Mouse (Mus musculus) kidney, postnatal 0 days (tissue): Measurements from ENCODE around the gene Zfp326. TPM values are rescaled to one million over a fixed set of nuclear protein-coding genes. Genes with fewer than 3 reads are reported as not detected.

ENCODE experiments used
- ATAC-seq: fragments of 200-750 bp; cut with Nextera tagmentation; replicated peaks from 2 replicates; pipeline ENCODE4 v1.8.0; 2017; ENCODE audit warnings: low read depth, moderate number of reproducible peaks, moderate TSS enrichment, moderate library complexity; ENCODE audit not compliant: low FRiP score
- DNase-seq: peaks from one replicate; pipeline ENCODE4 v3.0.0-alpha.2; 2016; ENCODE audit warnings: low spot score
- H3K27ac ChIP-seq: fragments of 300-500 bp; sonication (generic); 2 replicates; pipeline ENCODE4 v1.5.1; 2014; ENCODE audit warnings: mild to moderate bottlenecking
- H3K27me3 ChIP-seq: fragments of 300-500 bp; sonication (generic); 2 replicates; pipeline ENCODE4 v1.6.1; 2014; ENCODE audit warnings: low read length, mixed read lengths; ENCODE audit not compliant: insufficient read depth
- H3K36me3 ChIP-seq: fragments of 300-500 bp; sonication (generic); 2 replicates; pipeline ENCODE4 v1.6.1; 2014; ENCODE audit warnings: low read length, mixed read lengths; ENCODE audit not compliant: insufficient read depth
- H3K4me1 ChIP-seq: fragments of 300-500 bp; sonication (generic); replicated peaks from 2 replicates; pipeline ENCODE4 v1.6.1; 2014; ENCODE audit warnings: antibody characterized with exemption, low read length, mixed read lengths; ENCODE audit not compliant: insufficient read depth
- H3K4me2 ChIP-seq: fragments of 300-500 bp; sonication (generic); 2 replicates; pipeline ENCODE4 v1.6.1; 2014; ENCODE audit warnings: mild to moderate bottlenecking, low read length, moderate library complexity, mixed read lengths
- H3K4me3 ChIP-seq: fragments of 300-500 bp; sonication (generic); replicated peaks from 2 replicates; pipeline ENCODE4 v1.5.1; 2014; ENCODE audit warnings: low read depth, low read length
- H3K9ac ChIP-seq: fragments of 300-500 bp; sonication (generic); 2 replicates; pipeline ENCODE4 v1.6.1; 2014; ENCODE audit warnings: low read depth, low read length
- H3K9me3 ChIP-seq: fragments of 300-500 bp; sonication (generic); replicated peaks from 2 replicates; pipeline ENCODE4 v1.6.1; 2016; ENCODE audit warnings: low read length, inconsistent platforms, mixed read lengths
- CTCF ChIP-seq: IDR thresholded peaks from 2 replicates; pipeline ENCODE4 v1.5.1; 2016; ENCODE audit warnings: antibody characterized with exemption, low read depth, mild to moderate bottlenecking, moderate library complexity
- WGBS: fragments of 180-500 bp; shearing (Covaris S2); extraction: QIAGEN DNeasy Blood & Tissue Kit; methylation state at CpG from one replicate; pipeline ENCODE4 v1.1.7; 2014; 5-methylcytosine and 5-hydroxymethylcytosine counted together
- polyA plus RNA-seq: library from polyadenylated mRNA; unstranded; fragments of >200 nt; fragmentation: Nextera tagmentation; extraction: Ambion mirVana; gene quantifications from 2 replicates; pipeline ENCODE4 v1.2.1, GENCODE M21; 2015

The Zfp326 gene
- polyA plus RNA-seq, 1 experiment from 2014 or later: 28.9 TPM

GRCm38 (mm10) chr5:105849643-105850042, 26.7 kb upstream of the Zfp326 start:
- 61% methylated on average over 3 of the region's 3 CpGs for WGBS
- no peak overlapping the region for H3K27ac ChIP-seq

DNA sequence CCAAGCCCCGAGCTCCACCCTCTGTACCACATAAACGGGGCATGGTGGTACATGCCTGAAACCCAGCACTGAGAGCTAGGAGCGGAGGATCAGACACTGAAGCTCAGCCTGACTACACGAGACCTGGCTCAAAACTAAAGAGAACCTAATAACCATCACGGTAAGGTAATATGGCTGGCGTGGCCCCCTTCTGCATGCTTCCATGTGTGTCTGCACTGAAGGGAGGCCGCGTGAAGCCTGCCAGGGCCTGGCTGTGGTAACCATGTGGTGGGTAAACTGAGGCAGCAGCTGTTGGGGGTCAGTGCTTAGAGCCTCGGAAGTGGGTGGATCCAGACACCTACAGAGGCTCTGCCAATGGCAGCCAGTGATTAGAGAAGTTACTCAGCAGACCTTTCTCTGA, 23.1 kb upstream of the Zfp326 start:
- no peak for TF ChIP-seq CTCF
- Histone ChIP-seq H3K9me3 (no peaks in the 10 kb centered on the region), H3K9ac (no peak overlapping the region), H3K4me3 (no peak overlapping the region), H3K4me1 (no peaks in the 10 kb centered on the region), H3K27me3 (no peaks in the 10 kb centered on the region), H3K36me3 (no peaks in the 10 kb centered on the region), H3K4me2 (no peak overlapping the region), H3K27ac (no peak overlapping the region)
- DNase-seq (no peak), ATAC-seq (no peak)
- 81% methylated on average over 9 of the region's 9 CpGs for WGBS

More at GRCm38 (mm10) chr5:105849643-105850042, 26.7 kb upstream of the Zfp326 start:
- no peaks in the 10 kb centered on the region for H3K36me3 ChIP-seq
- no peak for TF ChIP-seq CTCF
- H3K4me3 ChIP-seq: no peak overlapping the region
- H3K9me3 ChIP-seq: no peaks in the 10 kb centered on the region
- H3K27me3 ChIP-seq: no peaks in the 10 kb centered on the region
- H3K4me1 ChIP-seq: no peaks in the 10 kb centered on the region
- no peak overlapping the region for H3K9ac ChIP-seq
- no peak for ATAC-seq
- no peak overlapping the region for H3K4me2 ChIP-seq
- DNase-seq: no peak

GRCm38 (mm10) chr5:105857486-105857885, 18.9 kb upstream of the Zfp326 start:
- Histone ChIP-seq H3K36me3 (no peaks in the 10 kb centered on the region), H3K4me1 (peaks cover 10% of the 10 kb centered on the region; the same call in 1 of the 2 replicates), H3K4me2 (no peak overlapping the region), H3K27ac (no peak overlapping the region), H3K27me3 (no peaks in the 10 kb centered on the region), H3K9ac (no peak overlapping the region), H3K9me3 (no peaks in the 10 kb centered on the region), H3K4me3 (no peak overlapping the region)
- no peak for DNase-seq
- no peak for ATAC-seq
- WGBS: 72% methylated on average over 5 of the region's 5 CpGs
- TF ChIP-seq CTCF: no peak

DNA sequence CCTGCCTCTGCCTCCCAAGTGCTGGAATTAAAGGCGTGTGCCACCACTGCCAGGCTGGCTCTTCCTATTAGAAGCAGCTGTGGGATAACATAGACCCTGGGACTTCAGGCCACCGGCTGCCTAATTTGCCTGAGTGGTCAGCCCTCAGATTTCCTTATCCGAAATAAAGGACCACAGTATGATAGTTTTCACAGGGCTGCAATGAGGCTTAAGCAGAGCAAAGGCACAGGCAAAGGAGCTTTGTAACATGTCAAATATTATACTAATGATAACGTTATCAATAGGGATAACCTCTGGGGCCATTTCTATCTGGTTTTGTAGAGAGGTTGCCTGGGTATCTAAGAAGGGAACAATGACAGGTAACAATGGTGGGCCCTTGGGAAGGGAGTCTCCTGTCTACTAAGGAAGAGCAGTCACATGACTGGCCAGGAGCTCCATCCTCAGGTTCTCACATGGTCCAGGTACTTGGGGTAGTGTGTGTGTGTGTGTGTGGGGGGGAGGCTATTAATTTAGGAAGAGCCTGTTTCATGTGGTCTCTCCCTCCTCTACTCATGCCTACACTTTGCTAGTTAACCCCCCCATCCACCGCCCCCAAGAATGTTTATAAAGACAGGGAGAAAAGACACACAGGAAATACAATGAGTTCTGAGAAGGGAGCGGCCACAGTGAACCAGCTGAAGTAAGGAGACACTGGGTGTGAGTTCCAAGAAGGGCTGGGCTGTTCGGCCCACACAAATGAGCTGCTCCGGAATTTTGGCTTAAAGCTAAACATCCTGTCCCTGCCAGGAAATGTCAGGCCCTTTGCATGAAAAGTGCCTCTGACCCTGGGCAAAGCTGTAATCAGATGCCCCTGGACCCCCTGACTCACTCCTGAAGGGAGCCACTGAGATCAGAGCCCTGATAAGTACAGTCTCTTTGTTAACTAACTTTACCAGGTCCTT, 17.3 kb upstream of the Zfp326 start:
- TF ChIP-seq CTCF: no peak
- DNase-seq: peak; percentile 78

DNA sequence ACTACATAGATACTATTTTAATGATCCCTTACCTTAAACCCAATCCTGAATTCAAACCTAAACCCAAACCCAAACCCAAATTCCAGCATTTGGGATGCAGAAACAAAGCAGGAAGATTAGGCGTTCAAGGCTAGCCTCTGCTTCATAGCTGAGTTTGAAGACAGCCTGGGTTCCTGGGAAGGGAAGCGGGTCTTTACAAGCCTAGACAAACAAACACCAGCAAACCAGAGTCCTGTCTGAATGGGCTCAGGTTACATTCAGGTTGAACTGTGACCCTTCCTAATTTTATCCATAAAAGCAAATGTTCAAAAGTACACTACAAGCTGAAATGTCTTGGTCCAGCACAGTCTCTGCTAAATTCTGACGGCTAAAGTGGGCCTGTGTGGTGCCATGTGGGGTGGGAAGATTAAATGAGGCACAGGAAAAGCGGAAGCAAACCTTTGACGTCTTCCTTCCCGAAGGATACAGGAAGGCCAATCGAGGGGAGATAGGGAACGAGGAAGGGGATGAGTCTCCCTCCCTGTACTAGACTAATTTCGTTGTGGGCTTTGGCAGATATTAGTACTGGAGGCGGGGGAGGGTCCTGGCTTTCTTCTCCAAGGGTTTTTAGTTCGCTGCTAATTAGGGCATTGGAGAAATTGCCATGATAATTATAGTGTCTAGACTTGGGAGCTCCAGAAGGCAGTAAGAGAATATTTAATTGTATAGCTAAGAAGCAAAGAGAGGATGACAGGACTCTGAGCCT, 16.5 kb upstream of the Zfp326 start:
- H3K9ac ChIP-seq: no peak overlapping the region
- no peaks in the 10 kb centered on the region for H3K9me3 ChIP-seq
- peaks cover 10% of the 10 kb centered on the region; the same call in 1 of the 2 replicates for H3K4me1 ChIP-seq
- no peaks in the 10 kb centered on the region for H3K27me3 ChIP-seq
- 0 out of 2 replicates have a peak overlapping the region, but pooled peaks have one; percentile 27 for H3K27ac ChIP-seq
- no peak for TF ChIP-seq CTCF
- H3K4me2 ChIP-seq: no peak overlapping the region
- ATAC-seq (no peak), DNase-seq (no peak)
- WGBS: 44% methylated on average over 11 of the region's 11 CpGs
- H3K36me3 ChIP-seq: no peaks in the 10 kb centered on the region
- H3K4me3 ChIP-seq: no peak overlapping the region

More for the DNA sequence above, 17.3 kb upstream of the Zfp326 start:
- H3K4me2 ChIP-seq: no peak overlapping the region
- H3K27me3 ChIP-seq: no peaks in the 10 kb centered on the region
- H3K36me3 ChIP-seq: no peaks in the 10 kb centered on the region
- no peaks in the 10 kb centered on the region for H3K9me3 ChIP-seq
- H3K27ac ChIP-seq: peak overlapping the region; percentile 27; the same call in 1 of the 2 replicates
- H3K4me1 ChIP-seq: peaks cover 10% of the 10 kb centered on the region; the same call in 1 of the 2 replicates
- 46% methylated on average over 8 of the region's 8 CpGs for WGBS
- H3K9ac ChIP-seq: no peak overlapping the region
- no peak overlapping the region for H3K4me3 ChIP-seq
- peak; percentile 36; the same call in 1 of the 2 replicates for ATAC-seq

GRCm38 (mm10) chr5:105860461-105860835, 15.9 kb upstream of the Zfp326 start:
- Histone ChIP-seq H3K4me3 (no peak overlapping the region), H3K4me2 (no peak overlapping the region), H3K27me3 (no peaks in the 10 kb centered on the region), H3K27ac (no peak overlapping the region), H3K9ac (no peak overlapping the region), H3K4me1 (peaks cover 10% of the 10 kb centered on the region; the same call in 1 of the 2 replicates), H3K36me3 (no peaks in the 10 kb centered on the region), H3K9me3 (no peaks in the 10 kb centered on the region)
- 89% methylated on average over 10 of the region's 10 CpGs for WGBS
- no peak for DNase-seq
- ATAC-seq: no peak
- TF ChIP-seq CTCF: no peak
